Mouse (Mus musculus) liver, adult 2 months (tissue): ENCODE data around the gene Slc3a1. TPM values are rescaled to one million over a fixed set of nuclear protein-coding genes. Genes with fewer than 3 reads are reported as not detected.

Experiments
- DNase-seq: peaks from one replicate; pipeline ENCODE4 v3.0.0-alpha.2; 2011; ENCODE audit warnings: low read depth, low spot score; ENCODE audit errors: extremely low read depth
- H3K27ac ChIP-seq: fragments of 200-500 bp; replicated peaks from 2 replicates; pipeline ENCODE4 v1.5.1; 2012; ENCODE audit warnings: low read depth, mild to moderate bottlenecking, control low read depth, inconsistent platforms, low read length; ENCODE audit not compliant: insufficient read depth
- H3K27me3 ChIP-seq: fragments of 200-500 bp; 2 replicates; pipeline ENCODE4 v1.6.1; 2012; ENCODE audit warnings: mild to moderate bottlenecking, moderate library complexity, low read length, inconsistent platforms; ENCODE audit not compliant: control insufficient read depth, insufficient read depth
- H3K36me3 ChIP-seq: fragments of 200-500 bp; 2 replicates; pipeline ENCODE4 v1.6.1; 2012; ENCODE audit warnings: low read length, inconsistent platforms; ENCODE audit not compliant: control insufficient read depth, insufficient read depth
- H3K4me1 ChIP-seq: fragments of 200-500 bp; 2 replicates; pipeline ENCODE4 v1.6.1; 2011; ENCODE audit warnings: low read length; ENCODE audit not compliant: control insufficient read depth, insufficient read depth
- H3K4me3 ChIP-seq: fragments of 200-500 bp; 2 replicates; pipeline ENCODE4 v1.5.1; 2011; ENCODE audit warnings: low read depth, mild to moderate bottlenecking, control low read depth, low read length, moderate library complexity; ENCODE audit not compliant: insufficient read depth
- H3K79me2 ChIP-seq: fragments of 200-500 bp; 2 replicates; pipeline ENCODE4 v1.6.1; 2012; ENCODE audit warnings: inconsistent platforms, mild to moderate bottlenecking, low read length, moderate library complexity; ENCODE audit not compliant: control insufficient read depth, insufficient read depth
- H3K9ac ChIP-seq: fragments of 200-500 bp; 2 replicates; pipeline ENCODE4 v1.6.1; 2012; ENCODE audit warnings: low read depth, mild to moderate bottlenecking, control low read depth, inconsistent platforms, low read length
- CTCF ChIP-seq: fragments of 200-500 bp; IDR thresholded peaks from 2 replicates; pipeline ENCODE4 v1.5.1; 2011; ENCODE audit warnings: low read depth, low read length, control low read depth
- POLR2A ChIP-seq: fragments of 200-500 bp; IDR thresholded peaks from 2 replicates; pipeline ENCODE4 v1.6.1; 2011; ENCODE audit warnings: low read length, control low read depth; ENCODE audit not compliant: insufficient read depth; ENCODE audit errors: extremely low read depth
- WGBS: fragments of 180-500 bp; shearing (Covaris S2); methylation state at CpG from one replicate; pipeline ENCODE4 v1.1.7; 2018; 5-methylcytosine and 5-hydroxymethylcytosine counted together
- polyA plus RNA-seq: library from polyadenylated mRNA; depleted of rRNA; stranded (reverse); fragments of >200 nt; gene quantifications from 2 replicates; pipeline ENCODE4 v1.2.3, GENCODE M21; 2012
- total RNA-seq: library from RNA; depleted of rRNA; stranded (reverse); fragments of >200 nt; gene quantifications from 2 replicates; pipeline ENCODE4 v1.2.3, GENCODE M21; 2014

Slc3a1 gene
- total and polyA plus RNA-seq, 2 experiments: 16.3 to 50.2 TPM

DNA sequence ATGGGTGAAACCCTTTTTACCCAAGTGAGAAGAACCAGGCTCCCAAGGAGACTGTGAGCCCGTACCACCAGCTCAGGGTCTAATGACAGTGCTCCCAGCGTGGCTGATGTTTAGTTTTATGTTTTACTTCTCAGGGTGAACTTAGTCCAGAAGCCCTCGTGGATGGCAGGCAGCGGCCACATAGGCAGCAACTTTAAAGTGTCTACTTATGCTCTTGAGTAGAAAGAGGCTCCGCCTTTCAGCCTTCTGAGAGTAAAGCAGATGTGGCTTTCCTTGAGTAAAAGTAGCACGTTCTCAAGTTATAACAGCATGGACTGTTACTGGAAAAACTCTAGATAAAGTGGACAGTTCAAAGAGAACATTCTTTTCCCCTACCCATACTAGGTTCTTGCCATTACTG is 32.3 kb upstream of the Slc3a1 start:
- no peak overlapping the region for H3K27ac ChIP-seq
- H3K9ac ChIP-seq: no peak overlapping the region
- WGBS: 84% methylated on average over 6 of the region's 6 CpGs
- peaks cover 41% of the 10 kb centered on the region for H3K79me2 ChIP-seq
- peaks cover 15% of the 10 kb centered on the region for H3K36me3 ChIP-seq
- TF ChIP-seq CTCF (no peak), POLR2A (no peak)
- peaks cover 6% of the 10 kb centered on the region; the same call in 1 of the 2 replicates for H3K4me1 ChIP-seq
- no peak for DNase-seq
- H3K4me3 ChIP-seq: no peak overlapping the region
- no peaks in the 10 kb centered on the region for H3K27me3 ChIP-seq

DNA sequence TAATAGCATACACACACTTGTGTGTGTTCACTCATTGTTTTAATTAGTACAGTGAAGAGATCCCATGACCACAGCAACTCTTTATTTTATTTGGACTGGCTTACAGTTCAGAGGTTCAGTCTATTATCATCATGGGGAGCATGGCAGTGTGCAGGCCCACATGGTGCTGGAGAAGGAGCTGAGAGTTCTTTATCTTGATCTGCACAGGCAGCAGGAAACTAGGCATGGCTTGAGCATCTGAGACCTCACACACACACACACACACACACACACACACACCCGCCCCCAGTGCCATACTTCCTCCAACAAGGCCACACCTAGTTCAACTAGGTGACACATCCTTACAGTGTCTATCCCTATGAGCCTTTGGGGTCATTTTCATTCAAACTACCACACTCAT is 30.5 kb upstream of the Slc3a1 start:
- Histone ChIP-seq H3K36me3 (peaks cover 15% of the 10 kb centered on the region), H3K27me3 (no peaks in the 10 kb centered on the region), H3K9ac (no peak overlapping the region), H3K27ac (no peak overlapping the region), H3K4me3 (no peak overlapping the region), H3K4me1 (peaks cover 4% of the 10 kb centered on the region; the same call in 1 of the 2 replicates), H3K79me2 (peaks cover 35% of the 10 kb centered on the region)
- WGBS: 89% methylated on average over 1 of the region's 1 CpGs
- DNase-seq: peak; percentile 34
- TF ChIP-seq CTCF: no peak
- no peak for TF ChIP-seq POLR2A

DNA sequence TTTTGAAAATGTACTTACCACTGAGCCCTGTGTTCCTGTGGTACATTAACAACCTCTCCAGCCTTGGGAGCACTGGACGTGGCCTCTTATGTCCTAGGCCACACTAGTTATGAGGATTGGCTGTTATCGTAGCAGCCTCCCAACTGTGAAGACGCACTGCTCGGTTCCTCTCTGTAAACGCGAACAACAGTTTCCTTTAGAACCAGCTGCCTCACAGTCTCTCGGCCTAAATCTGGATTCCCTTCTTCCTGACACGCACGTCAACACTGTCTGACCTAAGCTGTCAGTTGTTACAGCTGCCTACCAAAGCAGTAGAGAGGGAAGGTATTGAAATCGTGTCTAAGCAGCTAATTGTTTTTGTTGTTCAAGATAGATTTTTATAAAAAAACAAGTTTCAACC is 28.5 kb upstream of the Slc3a1 start:
- H3K27me3 ChIP-seq: no peaks in the 10 kb centered on the region
- no peak for DNase-seq
- H3K79me2 ChIP-seq: peaks cover 31% of the 10 kb centered on the region
- no peak for TF ChIP-seq POLR2A
- TF ChIP-seq CTCF: no peak
- H3K9ac ChIP-seq: no peak overlapping the region
- WGBS: 82% methylated on average over 10 of the region's 10 CpGs
- peaks cover 15% of the 10 kb centered on the region for H3K36me3 ChIP-seq
- peaks cover 4% of the 10 kb centered on the region; the same call in 1 of the 2 replicates for H3K4me1 ChIP-seq
- no peak overlapping the region for H3K4me3 ChIP-seq
- H3K27ac ChIP-seq: no peak overlapping the region

DNA sequence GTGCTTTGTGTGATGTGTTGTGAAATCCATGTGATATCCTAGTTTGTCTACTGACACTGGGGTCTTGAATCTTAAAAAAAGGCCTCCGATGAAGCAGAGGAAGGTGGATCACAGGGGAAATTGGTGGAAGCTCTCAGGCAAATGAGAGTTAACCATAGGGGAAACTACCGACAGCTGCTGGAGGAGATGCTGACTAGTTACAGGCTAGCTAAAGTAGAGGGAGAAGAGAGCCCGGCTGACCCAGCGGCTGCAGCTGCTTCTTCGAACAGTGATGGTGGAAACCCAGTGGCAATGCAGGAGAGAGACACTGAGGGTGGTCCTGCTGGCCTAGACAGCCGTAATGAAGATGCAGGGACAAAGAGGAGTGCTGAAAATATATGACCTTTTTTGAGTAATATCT is 14.7 kb upstream of the Slc3a1 start:
- TF ChIP-seq POLR2A (no peak), CTCF (no peak)
- Histone ChIP-seq H3K36me3 (peaks cover 28% of the 10 kb centered on the region), H3K79me2 (peaks cover 5% of the 10 kb centered on the region), H3K27me3 (no peaks in the 10 kb centered on the region), H3K4me1 (no peaks in the 10 kb centered on the region), H3K4me3 (no peak overlapping the region), H3K9ac (no peak overlapping the region), H3K27ac (no peak overlapping the region)
- no peak for DNase-seq
- 91% methylated on average over 6 of the region's 6 CpGs for WGBS

DNA sequence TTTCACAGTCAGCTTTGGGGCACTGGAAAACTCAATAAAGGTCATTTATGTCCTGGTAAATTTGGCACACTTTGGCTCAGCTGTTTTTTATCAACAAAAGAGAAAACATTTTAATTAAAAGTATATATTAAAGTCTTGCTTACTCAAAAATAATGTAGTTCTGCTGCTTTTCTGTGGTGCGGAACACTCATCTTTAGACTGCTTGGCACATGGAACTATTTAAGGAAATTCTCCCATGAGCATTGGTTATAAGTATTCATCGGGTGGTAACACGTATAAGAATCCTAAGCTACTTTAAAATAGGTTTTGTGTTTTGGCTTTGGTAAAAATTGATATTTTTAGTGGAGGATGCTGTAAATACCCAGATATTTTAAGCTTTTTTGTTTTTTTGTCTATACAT is 13.5 kb upstream of the Slc3a1 start:
- TF ChIP-seq CTCF (no peak), POLR2A (no peak)
- DNase-seq: no peak
- WGBS: 93% methylated on average over 3 of the region's 3 CpGs
- H3K27me3 ChIP-seq: no peaks in the 10 kb centered on the region
- H3K36me3 ChIP-seq: peaks cover 26% of the 10 kb centered on the region
- H3K79me2 ChIP-seq: peaks cover 5% of the 10 kb centered on the region
- no peak overlapping the region for H3K27ac ChIP-seq
- H3K9ac ChIP-seq: no peak overlapping the region
- H3K4me3 ChIP-seq: no peak overlapping the region
- H3K4me1 ChIP-seq: no peaks in the 10 kb centered on the region

DNA sequence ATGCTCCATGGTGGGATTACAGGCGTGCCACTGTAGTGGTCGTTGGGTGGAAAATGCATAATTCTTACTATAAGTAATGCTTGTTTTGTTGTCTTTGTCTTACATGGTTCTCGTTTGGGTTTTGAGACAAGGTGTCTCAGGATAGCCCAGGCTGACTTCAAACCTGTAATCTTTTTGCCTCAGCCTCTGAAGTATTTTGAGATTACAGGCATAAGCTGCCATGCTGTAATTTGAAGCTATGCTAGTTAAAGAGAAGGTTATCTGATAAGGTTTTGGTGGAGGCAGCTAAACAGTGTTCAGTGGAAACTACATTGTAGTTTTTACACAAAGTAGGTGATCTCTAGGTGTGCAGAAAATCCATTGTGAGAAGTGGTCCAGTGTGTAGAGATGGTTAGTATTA is 9.8 kb upstream of the Slc3a1 start:
- Histone ChIP-seq H3K27ac (no peak overlapping the region), H3K36me3 (peaks cover 10% of the 10 kb centered on the region), H3K79me2 (peaks cover 2% of the 10 kb centered on the region; the same call in 1 of the 2 replicates), H3K27me3 (no peaks in the 10 kb centered on the region), H3K4me1 (peaks cover 2% of the 10 kb centered on the region; the same call in 1 of the 2 replicates), H3K9ac (no peak overlapping the region), H3K4me3 (no peak overlapping the region)
- no peak for TF ChIP-seq CTCF
- no peak for TF ChIP-seq POLR2A
- WGBS: 93% methylated on average over 3 of the region's 3 CpGs
- DNase-seq: no peak
